Mouse (Mus musculus) bone marrow macrophage, adult 2 months (primary cell): ENCODE data around the gene Rbm44.

Experiments
- CTCF ChIP-seq: IDR thresholded peaks from 2 replicates; pipeline ENCODE4 v1.5.1; 2012; ENCODE audit warnings: low read depth, mild to moderate bottlenecking, low read length, moderate library complexity
- POLR2A ChIP-seq: IDR thresholded peaks from 2 replicates; pipeline ENCODE4 v1.6.1; 2012; ENCODE audit warnings: mild to moderate bottlenecking, low read depth, low read length, borderline replicate concordance

DNA sequence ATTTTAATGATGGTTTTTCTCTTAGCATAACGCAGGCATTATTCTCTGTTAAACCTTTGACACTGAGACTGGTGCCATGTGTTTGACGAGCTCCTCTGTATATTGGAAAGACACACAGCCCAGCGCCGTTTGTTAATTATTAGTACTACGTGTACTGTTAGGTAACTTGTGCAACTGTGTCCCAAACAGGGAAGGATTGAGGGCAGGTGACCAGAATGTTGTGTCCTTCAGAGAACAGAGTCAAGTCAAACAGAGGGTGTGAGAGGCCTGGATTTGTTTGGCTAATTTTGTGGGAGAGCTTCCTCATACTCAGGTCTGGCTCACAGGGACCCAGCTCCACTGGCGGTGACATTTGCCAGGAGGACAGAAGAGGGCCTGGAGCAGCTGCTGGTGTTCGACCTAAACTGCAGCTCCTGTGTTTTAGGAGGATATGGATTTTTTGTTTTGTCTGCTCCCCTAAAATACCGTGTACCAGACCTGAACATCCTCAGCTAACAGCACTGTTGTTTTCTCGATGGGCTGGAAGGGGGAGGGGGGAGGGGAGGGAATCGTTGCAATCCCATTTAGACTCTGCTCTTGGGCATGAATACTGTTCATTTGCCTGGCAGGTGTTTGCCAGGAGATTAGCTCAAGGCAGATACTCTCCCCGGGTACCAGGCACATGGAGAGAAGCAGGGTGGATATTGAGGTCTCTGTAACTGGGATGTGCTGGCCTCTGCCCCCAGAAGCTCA lies 43.0 kb upstream of the Rbm44 start:
- no peak for TF ChIP-seq POLR2A
- TF ChIP-seq CTCF: no peak
